8 mouse cellular contexts compared by ENCODE assay signal in the genomic region with DNA sequence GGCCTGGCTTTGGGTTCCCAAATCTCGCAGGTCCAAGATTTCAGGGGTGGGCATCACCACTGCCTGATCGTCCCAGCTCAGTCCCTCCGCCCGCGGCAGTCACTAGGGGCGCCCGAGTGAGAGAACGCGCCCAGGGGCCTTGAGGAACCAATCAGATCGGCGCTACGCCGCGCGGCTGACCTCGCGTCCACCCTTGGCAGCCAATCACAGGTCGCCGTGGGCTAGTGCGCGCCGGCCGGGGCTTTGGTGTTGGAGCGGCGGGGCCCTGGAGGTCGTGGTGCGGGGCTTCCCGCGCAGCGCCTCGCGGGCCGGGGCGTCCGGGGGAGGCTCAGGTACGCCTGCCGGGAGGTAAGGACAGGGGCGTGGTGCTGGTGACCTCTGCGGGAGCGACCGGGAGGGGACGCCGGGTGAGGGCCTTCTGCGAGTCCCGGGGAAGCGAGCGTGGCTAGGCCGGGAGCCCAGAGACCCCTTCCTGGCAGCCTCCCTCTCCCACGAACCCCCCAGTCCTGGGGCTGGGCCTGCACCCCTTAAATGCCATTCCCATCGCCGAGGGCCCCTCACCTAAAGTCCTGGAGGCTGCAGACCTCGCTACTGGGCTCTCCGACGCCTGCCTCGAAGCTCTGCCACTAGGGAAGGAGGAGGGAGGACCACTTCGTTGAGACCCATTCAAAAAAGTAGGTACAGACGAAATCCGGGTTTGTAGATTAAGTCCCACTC. TPM values are rescaled to one million over a fixed set of nuclear protein-coding genes. Genes with fewer than 3 reads are reported as not detected.
DNase-seq lines count a peak whose midpoint lies in the region; ATAC-seq lines count a peak whose summit lies in the region.

A gene (plus strand): TSS at position 249 of the 717 bp plus-strand sequence.

- peak within 1 kb of the TSS; percentile 78 for H3K27ac ChIP-seq in hindbrain, embryonic 16.5 days (ENCODE audit: low read depth, low read length)
- H3K27ac ChIP-seq in macrophage, result peak within 1 kb of the TSS; percentile 38

- peak within 1 kb of the TSS; percentile 79 for H3K4me2 ChIP-seq in hindbrain, embryonic 16.5 days (ENCODE audit: low read length)

- peak; percentile 88 for DNase-seq in T-cell, adult 2 months (ENCODE audit: low spot score)
- peak; percentile 94 to 96 for DNase-seq in cerebellum, postnatal 36 days
- peak; percentile 95 for DNase-seq in gastrocnemius, adult 18-20 months (ENCODE audit: low spot score)
- peak; percentile 96 for DNase-seq in left cerebral cortex, adult 18-20 months (ENCODE audit: low spot score in 2 of 2)
- peak; percentile 95 for DNase-seq in right cerebral cortex, adult 18-20 months
- DNase-seq in urinary bladder, postnatal 10 days (ENCODE audit: low spot score), result peak; percentile 84

- no peaks in the 10 kb centered on the region for H3K36me3 ChIP-seq in hindbrain, embryonic 16.5 days (ENCODE audit: control insufficient read depth, insufficient read depth, low read length)
- no peaks in the 10 kb centered on the region for H3K36me3 ChIP-seq in macrophage (ENCODE audit: inconsistent target)

- H3K79me2 ChIP-seq in macrophage (ENCODE audit: inconsistent target), result peaks cover 49% of the 10 kb centered on the region

- no peaks in the 10 kb centered on the region for H3K27me3 ChIP-seq in hindbrain, embryonic 16.5 days (replicated peaks; ENCODE audit: control insufficient read depth, insufficient read depth, low read length)

- peak; percentile 99 for ATAC-seq in hindbrain, embryonic 16.5 days

- WGBS in hindbrain, embryonic 16.5 days, result under 1% methylated on average over 58 of the region's 58 CpGs
- under 1% methylated on average over 57 of the region's 58 CpGs for WGBS in macrophage (ENCODE audit: missing documents)

- peak within 1 kb of the TSS; percentile 92 for H3K9ac ChIP-seq in hindbrain, embryonic 16.5 days (ENCODE audit: low read depth, low read length)

- peak within 1 kb of the TSS; percentile 80 for H3K4me3 ChIP-seq in hindbrain, embryonic 16.5 days (ENCODE audit: low read length)
- H3K4me3 ChIP-seq in macrophage (ENCODE audit: inconsistent target), result peak within 1 kb of the TSS; percentile 80

- H3K4me1 ChIP-seq in hindbrain, embryonic 16.5 days (ENCODE audit: control insufficient read depth, insufficient read depth, low read depth, low read length), result peaks cover 13% of the 10 kb centered on the region

- H3K9me3 ChIP-seq in hindbrain, embryonic 16.5 days (ENCODE audit: control insufficient read depth, low read length), result no peaks in the 10 kb centered on the region

RNA-seq across cellular contexts. Expression of the gene that starts here (rescaled TPM):
- total RNA-seq in gastrocnemius, adult 18-20 months (2021), result 1 to 10 TPM; 8.0 to 10.0 TPM
- 10.3 and 12.3 TPM in 2 replicates for polyA plus RNA-seq in hindbrain, embryonic 16.5 days (2015; fragmentation: Nextera tagmentation; extraction: Ambion mirVana)
- total RNA-seq in left cerebral cortex, adult 18-20 months (2021), result 10 to 100 TPM; 15.4 to 17.5 TPM
- 10 to 100 TPM in 2 of 26 experiments, 1 to 10 TPM in 23, under 1 TPM in 1; 1.00 to 12.9 (median 3.6) TPM for total RNA-seq in macrophage (2018; cell fraction: chromatin; rRNA removed)
- 1 to 10 TPM; 1.1 to 5.2 (median 3.8) TPM for total RNA-seq in macrophage (2018; cell fraction: cytosol; rRNA removed)
- 10 to 100 TPM in 2 of 26 experiments, 1 to 10 TPM in 24; 1.3 to 11.6 (median 3.7) TPM for total RNA-seq in macrophage (2018; cell fraction: nucleus; rRNA removed)
- 2.7 to 5.0 TPM (median 3.8 TPM) in 3 replicates for polyA plus RNA-seq in macrophage (2018)

Comparison
In these comparisons a context has a peak if more than half of its experiments do, and no peak if none do; other contexts are left out.
1. Peak in every context shown above with its lines: DNase-seq, ATAC-seq, H3K4me3 ChIP-seq and H3K27ac ChIP-seq.